Mouse (Mus musculus) CD4-positive, CD25-positive, alpha-beta regulatory T cell, adult 9 weeks (primary cell): Measurements from ENCODE around the gene C2cd2. TPM values are rescaled to one million over a fixed set of nuclear protein-coding genes. Genes with fewer than 3 reads are reported as not detected.

Experiments used
- polyA plus RNA-seq: library from polyadenylated mRNA; unstranded; fragments of 100-300 nt; shearing (Covaris generic); gene quantifications from one replicate; pipeline ENCODE4 v1.2.1, GENCODE M21; 2017

C2cd2 gene
- polyA plus RNA-seq, result 7.0 TPM

GRCm38 (mm10) chr16:97962151-97962948 is at the start of gene C2cd2, which contains the start of gene Zbtb21:
TSS of gene C2cd2 (minus strand) at chr16:97962598.
TSS of gene Zbtb21 (minus strand) at chr16:97962622.

GRCm38 (mm10) chr16:97996616-97997382 is 34.4 kb upstream of the C2cd2 start, which contains the start of gene B230307C23Rik:
TSS of gene B230307C23Rik (plus strand) at chr16:97997315.

GRCm38 (mm10) chr16:97851741-97852319 is 110.6 kb downstream of the C2cd2 start, which contains the start of gene Prdm15:
TSS of gene Prdm15 (minus strand) at chr16:97851850.

Other genes with a start within 250 kb of the C2cd2 start
- gene Ripk4, start 198.8 kb downstream of the C2cd2 start, polyA plus RNA-seq, result 0.10 TPM
- gene Prdm15, start 110.7 kb downstream of the C2cd2 start, polyA plus RNA-seq, result 23.1 TPM
- gene Zbtb21, start within 50 bp of the C2cd2 start, polyA plus RNA-seq, result 18.8 TPM
- 44.2 TPM for gene B230307C23Rik, start 34.7 kb upstream of the C2cd2 start, polyA plus RNA-seq
- gene A630089N07Rik, start 119.9 kb upstream of the C2cd2 start, polyA plus RNA-seq, result 23.2 TPM